Mouse (Mus musculus): ENCODE data around the gene Rubcn. TPM values are rescaled to one million over a fixed set of nuclear protein-coding genes. Genes with fewer than 3 reads are reported as not detected.

The Rubcn gene
- polyA plus RNA-seq, 1 experiment from 2014 or later, result 12.9 TPM

- H3K4me3 ChIP-seq (ENCODE audit: low read depth, low read length), result no peak overlapping the region
- DNase-seq (ENCODE audit: low spot score) (no peak), ATAC-seq (no peak)
- H3K36me3 ChIP-seq (ENCODE audit: insufficient read depth, low read length), result peaks cover 22% of the 10 kb centered on the region; the same call in 1 of the 2 replicates
- WGBS, result 58% methylated on average over 2 of the region's 2 CpGs
- H3K9me3 ChIP-seq (ENCODE audit: low read length), result no peaks in the 10 kb centered on the region
- no peaks in the 10 kb centered on the region for H3K27me3 ChIP-seq (replicated peaks; ENCODE audit: insufficient read depth, low read length)
- H3K27ac ChIP-seq (ENCODE audit: low read length), result no peak overlapping the region
- no peak overlapping the region for H3K9ac ChIP-seq (replicated peaks; ENCODE audit: low read depth)
- H3K4me1 ChIP-seq (ENCODE audit: insufficient read depth, low read depth, low read length), result no peaks in the 10 kb centered on the region
- no peak overlapping the region for H3K4me2 ChIP-seq (replicated peaks; ENCODE audit: low read depth, low read length)
- no peak for TF ChIP-seq EP300 (IDR thresholded peaks at IDR 0.05)
- no peak for TF ChIP-seq CTCF (IDR thresholded peaks at IDR 0.05)
Measured at GRCm38 (mm10) chr16:32889881-32890280, 12.3 kb upstream of the Rubcn start.

- no peak for TF ChIP-seq EP300 (IDR thresholded peaks at IDR 0.05)
- peak; percentile 54 for TF ChIP-seq CTCF (IDR thresholded peaks at IDR 0.05)
- H3K4me3 ChIP-seq (ENCODE audit: low read depth, low read length), result no peak overlapping the region
- H3K9me3 ChIP-seq (ENCODE audit: low read length), result no peaks in the 10 kb centered on the region
- H3K36me3 ChIP-seq (ENCODE audit: insufficient read depth, low read length), result peaks cover 12% of the 10 kb centered on the region; the same call in 1 of the 2 replicates
- DNase-seq (ENCODE audit: low spot score) (peak; percentile 22), ATAC-seq (no peak)
- no peak overlapping the region for H3K27ac ChIP-seq (ENCODE audit: low read length)
- no peak overlapping the region for H3K4me2 ChIP-seq (replicated peaks; ENCODE audit: low read depth, low read length)
- H3K9ac ChIP-seq (replicated peaks; ENCODE audit: low read depth), result no peak overlapping the region
- no peaks in the 10 kb centered on the region for H3K4me1 ChIP-seq (ENCODE audit: insufficient read depth, low read depth, low read length)
- H3K27me3 ChIP-seq (replicated peaks; ENCODE audit: insufficient read depth, low read length), result no peaks in the 10 kb centered on the region
- 90% methylated on average over 7 of the region's 7 CpGs for WGBS
Measured at GRCm38 (mm10) chr16:32887996-32888395, 10.4 kb upstream of the Rubcn start.

- Histone ChIP-seq H3K9me3 (ENCODE audit: low read length) (no peaks in the 10 kb centered on the region), H3K27me3 (replicated peaks; ENCODE audit: insufficient read depth, low read length) (no peaks in the 10 kb centered on the region), H3K4me2 (replicated peaks; ENCODE audit: low read depth, low read length) (no peak overlapping the region), H3K27ac (ENCODE audit: low read length) (no peak overlapping the region), H3K36me3 (ENCODE audit: insufficient read depth, low read length) (no peaks in the 10 kb centered on the region), H3K4me1 (ENCODE audit: insufficient read depth, low read depth, low read length) (peaks cover 5% of the 10 kb centered on the region; the same call in 1 of the 2 replicates), H3K4me3 (ENCODE audit: low read depth, low read length) (no peak overlapping the region), H3K9ac (replicated peaks; ENCODE audit: low read depth) (no peak overlapping the region)
- ATAC-seq (no peak), DNase-seq (ENCODE audit: low spot score) (no peak)
- peak; percentile 18; the same call in 1 of the 2 replicates for TF ChIP-seq CTCF (IDR thresholded peaks at IDR 0.05)
- no peak for TF ChIP-seq EP300 (IDR thresholded peaks at IDR 0.05)
- 88% methylated on average over 7 of the region's 7 CpGs for WGBS
Measured at GRCm38 (mm10) chr16:32881538-32881937, 4.0 kb upstream of the Rubcn start.

GRCm38 (mm10) chr16:32878972-32879926 lies 1.7 kb upstream of the Rubcn start:
- no peak for ATAC-seq
- peak overlapping the region; percentile 96 for H3K4me2 ChIP-seq (replicated peaks; ENCODE audit: low read depth, low read length)
- no peaks in the 10 kb centered on the region for H3K9me3 ChIP-seq (ENCODE audit: low read length)
- no peaks in the 10 kb centered on the region for H3K36me3 ChIP-seq (ENCODE audit: insufficient read depth, low read length)
- WGBS, result 73% methylated on average over 14 of the region's 14 CpGs
- peak overlapping the region; percentile 32; the same call in 1 of the 2 replicates for H3K27ac ChIP-seq (ENCODE audit: low read length)
- peak overlapping the region; percentile 10; the same call in 1 of the 2 replicates for H3K4me3 ChIP-seq (ENCODE audit: low read depth, low read length)
- peak overlapping the region; percentile 80 for H3K9ac ChIP-seq (replicated peaks; ENCODE audit: low read depth)
- H3K4me1 ChIP-seq (ENCODE audit: insufficient read depth, low read depth, low read length), result peaks cover 5% of the 10 kb centered on the region; the same call in 1 of the 2 replicates
- TF ChIP-seq EP300 (IDR thresholded peaks at IDR 0.05) (no peak), CTCF (IDR thresholded peaks at IDR 0.05) (no peak)
- no peak for DNase-seq (ENCODE audit: low spot score)
- no peaks in the 10 kb centered on the region for H3K27me3 ChIP-seq (replicated peaks; ENCODE audit: insufficient read depth, low read length)

- peak overlapping the region; percentile 80 for H3K9ac ChIP-seq (replicated peaks; ENCODE audit: low read depth)
- peak overlapping the region; percentile 84 for H3K4me3 ChIP-seq (ENCODE audit: low read depth, low read length)
- TF ChIP-seq EP300 (IDR thresholded peaks at IDR 0.05) (no peak), CTCF (IDR thresholded peaks at IDR 0.05) (no peak)
- WGBS, result under 1% methylated on average over 34 of the region's 34 CpGs
- ATAC-seq (peak; percentile 14), DNase-seq (ENCODE audit: low spot score) (peak; percentile 29)
- no peaks in the 10 kb centered on the region for H3K9me3 ChIP-seq (ENCODE audit: low read length)
- peaks cover 5% of the 10 kb centered on the region; the same call in 1 of the 2 replicates for H3K4me1 ChIP-seq (ENCODE audit: insufficient read depth, low read depth, low read length)
- peak overlapping the region; percentile 96 for H3K4me2 ChIP-seq (replicated peaks; ENCODE audit: low read depth, low read length)
- H3K36me3 ChIP-seq (ENCODE audit: insufficient read depth, low read length), result no peaks in the 10 kb centered on the region
- H3K27me3 ChIP-seq (replicated peaks; ENCODE audit: insufficient read depth, low read length), result no peaks in the 10 kb centered on the region
- peak overlapping the region; percentile 88 for H3K27ac ChIP-seq (ENCODE audit: low read length)
Measured at GRCm38 (mm10) chr16:32878157-32878598, 612 bp upstream of the Rubcn start.

GRCm38 (mm10) chr16:32876831-32877230 lies 735 bp downstream of the Rubcn start:
- Histone ChIP-seq H3K4me2 (replicated peaks; ENCODE audit: low read depth, low read length) (peak overlapping the region; percentile 96), H3K4me1 (ENCODE audit: insufficient read depth, low read depth, low read length) (peaks cover 3% of the 10 kb centered on the region; the same call in 1 of the 2 replicates), H3K36me3 (ENCODE audit: insufficient read depth, low read length) (no peaks in the 10 kb centered on the region), H3K9ac (replicated peaks; ENCODE audit: low read depth) (peak overlapping the region; percentile 80; the same call in 1 of the 2 replicates), H3K4me3 (ENCODE audit: low read depth, low read length) (peak overlapping the region; percentile 84), H3K27ac (ENCODE audit: low read length) (peak overlapping the region; percentile 88), H3K27me3 (replicated peaks; ENCODE audit: insufficient read depth, low read length) (no peaks in the 10 kb centered on the region), H3K9me3 (ENCODE audit: low read length) (no peaks in the 10 kb centered on the region)
- WGBS, result 12% methylated on average over 9 of the region's 9 CpGs
- TF ChIP-seq CTCF (IDR thresholded peaks at IDR 0.05) (no peak), EP300 (IDR thresholded peaks at IDR 0.05) (no peak)
- DNase-seq (ENCODE audit: low spot score) (peak; percentile 38), ATAC-seq (no peak)

Measured in lung, postnatal 0 days (tissue).